20 mouse cellular contexts compared by ENCODE assay signal in the genomic region with DNA sequence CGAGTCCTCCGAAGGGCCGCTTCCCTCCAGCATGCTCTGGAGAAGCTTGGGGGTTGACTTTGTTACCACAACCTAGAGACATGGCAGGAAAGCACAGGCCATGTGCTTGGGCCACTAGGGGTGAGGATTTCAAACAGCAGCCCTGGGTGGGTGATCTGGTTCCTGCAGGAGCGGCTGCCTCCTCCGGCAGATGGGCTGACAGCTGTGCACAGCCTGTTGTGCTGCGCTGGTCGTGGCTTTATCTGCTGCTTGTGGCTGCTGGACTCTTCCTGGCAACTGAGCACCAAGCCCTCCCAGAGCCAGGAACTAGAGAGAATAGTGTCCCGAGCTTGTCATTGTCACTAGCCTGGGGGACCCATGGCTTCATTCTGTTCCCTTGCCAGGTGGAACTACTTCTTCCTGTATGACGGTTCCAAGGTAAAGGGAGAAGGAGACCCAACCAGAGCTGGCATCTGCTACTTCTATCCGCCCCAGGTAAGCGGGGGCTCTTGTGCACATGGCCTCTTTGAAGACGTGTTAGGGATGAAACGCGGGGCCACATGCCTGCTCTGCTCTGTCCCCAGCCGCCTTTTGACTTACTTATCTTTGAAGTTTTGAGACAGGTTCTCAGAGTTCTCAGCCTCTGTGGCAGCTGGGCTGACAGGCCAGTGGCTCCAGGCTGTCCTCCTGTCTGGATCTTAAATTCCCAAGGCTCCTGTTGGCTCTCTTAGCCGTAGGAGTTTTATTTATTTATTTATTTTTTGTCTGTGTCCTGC. TPM values are rescaled to one million over a fixed set of nuclear protein-coding genes. Genes with fewer than 3 reads are reported as not detected.
DNase-seq lines count a peak whose midpoint lies in the region; ATAC-seq and TF ChIP-seq lines count a peak whose summit lies in the region.
"Had no signal": no experiment of that assay in that cellular context is flagged by ENCODE, and none has a peak within 500 bp of the region (broad histone marks: within the 10 kb centered on the region; RNA-seq: fewer than 3 reads in every experiment).

No protein-coding gene starts in this region.

- H3K27ac ChIP-seq in heart, adult 2 months = no peak overlapping the region
- H3K27ac ChIP-seq in midbrain, embryonic 12.5 days (replicated peaks) = no peak overlapping the region
- H3K27ac ChIP-seq in midbrain, embryonic 15.5 days = no peak overlapping the region
- H3K27ac ChIP-seq: embryonic facial prominence, embryonic 15.5 days; heart, embryonic 15.5 days; kidney, postnatal 0 days; limb, embryonic 12.5 days had no signal

- H3K4me3 ChIP-seq in heart, adult 2 months = no peak overlapping the region
- no peak overlapping the region for H3K4me3 ChIP-seq in midbrain, embryonic 12.5 days
- no peak overlapping the region for H3K4me3 ChIP-seq in midbrain, embryonic 15.5 days
- H3K4me3 ChIP-seq: embryonic facial prominence, embryonic 15.5 days; heart, embryonic 15.5 days; limb, embryonic 12.5 days had no signal

- DNase-seq in heart, adult 2 months = peak in 1 of 2 experiments; percentile 34
- DNase-seq in heart, postnatal 25 days (ENCODE audit: low spot score) = no peak
- peak; percentile 29 for DNase-seq in liver
- DNase-seq in ovary, postnatal 14 days (ENCODE audit: low spot score) = no peak
- DNase-seq in gastrocnemius, adult 8-10 months (ENCODE audit: low spot score in 2 of 2) = no peak
- DNase-seq: adrenal gland, postnatal 14 days; B cell, adult 2 months; cerebellum, postnatal 14 days; forebrain, postnatal 0 days; gastrocnemius, postnatal 10 days; lung, postnatal 14 days; thymus, postnatal 14 days had no signal

- H3K4me2 ChIP-seq in midbrain, embryonic 12.5 days (replicated peaks) = no peak overlapping the region
- no peak overlapping the region for H3K4me2 ChIP-seq in midbrain, embryonic 15.5 days
- H3K4me2 ChIP-seq: embryonic facial prominence, embryonic 15.5 days; heart, embryonic 15.5 days; limb, embryonic 12.5 days had no signal

- H3K4me1 ChIP-seq in heart, adult 2 months (ENCODE audit: control insufficient read depth, insufficient read depth, low read length) = peaks cover 3% of the 10 kb centered on the region
- peaks cover 35% of the 10 kb centered on the region for H3K4me1 ChIP-seq in midbrain, embryonic 12.5 days
- H3K4me1 ChIP-seq in midbrain, embryonic 15.5 days = peaks cover 46% of the 10 kb centered on the region

- no peaks in the 10 kb centered on the region for H3K9me3 ChIP-seq in midbrain, embryonic 12.5 days
- no peaks in the 10 kb centered on the region for H3K9me3 ChIP-seq in midbrain, embryonic 15.5 days
- H3K9me3 ChIP-seq: embryonic facial prominence, embryonic 15.5 days; heart, embryonic 15.5 days; limb, embryonic 12.5 days had no signal

- 78% methylated on average over 16 of the region's 16 CpGs for WGBS in heart, adult 2 months
- WGBS in midbrain, embryonic 12.5 days = 89% methylated on average over 16 of the region's 16 CpGs
- WGBS in midbrain, embryonic 15.5 days = 85% methylated on average over 16 of the region's 16 CpGs

- H3K27me3 ChIP-seq in heart, adult 2 months (ENCODE audit: control insufficient read depth, insufficient read depth, low read length) = no peaks in the 10 kb centered on the region
- H3K27me3 ChIP-seq in midbrain, embryonic 12.5 days = no peaks in the 10 kb centered on the region
- H3K27me3 ChIP-seq in midbrain, embryonic 15.5 days (replicated peaks) = no peaks in the 10 kb centered on the region
- H3K27me3 ChIP-seq: embryonic facial prominence, embryonic 15.5 days; heart, embryonic 15.5 days; limb, embryonic 12.5 days had no signal

- TF ChIP-seq CTCF in heart, adult 2 months (IDR thresholded peaks at IDR 0.05) = no peak

- H3K79me2 ChIP-seq in heart, adult 2 months (replicated peaks; ENCODE audit: control insufficient read depth, insufficient read depth, low read length) = no peaks in the 10 kb centered on the region

- TF ChIP-seq POLR2A in heart, adult 2 months (IDR thresholded peaks at IDR 0.05; ENCODE audit: insufficient read depth, low read depth, low read length) = no peak

- no peak overlapping the region for H3K9ac ChIP-seq in heart, adult 2 months (ENCODE audit: low read depth, low read length)
- H3K9ac ChIP-seq in midbrain, embryonic 12.5 days (replicated peaks) = 0 out of 2 replicates have a peak overlapping the region, but pooled peaks have one; percentile 7
- H3K9ac ChIP-seq in midbrain, embryonic 15.5 days = no peak overlapping the region
- H3K9ac ChIP-seq: embryonic facial prominence, embryonic 15.5 days; forebrain, postnatal 0 days; heart, embryonic 15.5 days; limb, embryonic 12.5 days had no signal

- intact Hi-C loops in heart, adult 2 months (cut with DNase I) = no loop called here
- intact Hi-C loops in heart, postnatal 25 days (cut with DNase I) = no loop called here

- H3K36me3 ChIP-seq in heart, adult 2 months (ENCODE audit: control insufficient read depth, insufficient read depth, low read length) = no peaks in the 10 kb centered on the region
- H3K36me3 ChIP-seq in midbrain, embryonic 12.5 days = peaks cover 47% of the 10 kb centered on the region
- H3K36me3 ChIP-seq in midbrain, embryonic 15.5 days (replicated peaks) = peaks cover 17% of the 10 kb centered on the region

- no peak for ATAC-seq in midbrain, embryonic 12.5 days (ENCODE audit: low FRiP score, low read depth)
- no peak for ATAC-seq in midbrain, embryonic 15.5 days (replicated peaks)
- peak; percentile 5; the same call in 1 of the 2 replicates for ATAC-seq in common myeloid progenitor, adult 5-6 weeks (replicated peaks; ENCODE audit: low read depth, poor library complexity, severe bottlenecking)
- ATAC-seq: forebrain, postnatal 0 days had no signal

- TF ChIP-seq EP300 in heart, adult 2 months (IDR thresholded peaks at IDR 0.05; ENCODE audit: insufficient read depth, low read depth, low read length) = 0 out of 2 replicates have a peak, but pooled peaks have one; percentile 15

RNA-seq across cellular contexts. Expression of a gene that starts 3.5 kb away (rescaled TPM):
- total RNA-seq in heart, adult 2 months (2021) = 1 to 10 TPM; 8.0 to 8.5 TPM
- 15.5 and 15.9 TPM in 2 replicates for polyA plus RNA-seq in heart, adult 2 months (2012; rRNA removed)
- total RNA-seq in heart, postnatal 25 days (2021) = 10 to 100 TPM; 10.2 to 12.1 TPM
- 35.7 and 38.4 TPM in 2 replicates for polyA plus RNA-seq in midbrain, embryonic 12.5 days (2016; fragmentation: Nextera tagmentation; extraction: Ambion mirVana)
- polyA plus RNA-seq in midbrain, embryonic 15.5 days (2015; fragmentation: Nextera tagmentation; extraction: Ambion mirVana) = 39.6 and 43.9 TPM in 2 replicates
- total RNA-seq in common myeloid progenitor, adult 5-6 weeks (2017) = 13.9 and 21.1 TPM in 2 replicates
- 1 to 10 TPM; 4.5 to 7.3 (median 5.5) TPM for total RNA-seq in gastrocnemius, adult 8-10 months (2022)

RNA-seq across cellular contexts. Expression of a gene that starts 3.5 kb away (rescaled TPM):
- 1 to 10 TPM; 6.5 to 7.3 TPM for total RNA-seq in heart, adult 2 months (2021)
- polyA plus RNA-seq in heart, adult 2 months (2012; rRNA removed) = 23.4 and 28.4 TPM in 2 replicates
- total RNA-seq in heart, postnatal 25 days (2021) = 1 to 10 TPM; 7.5 to 8.1 TPM
- 48.4 and 48.6 TPM in 2 replicates for polyA plus RNA-seq in midbrain, embryonic 12.5 days (2016; fragmentation: Nextera tagmentation; extraction: Ambion mirVana)
- 64.0 and 66.8 TPM in 2 replicates for polyA plus RNA-seq in midbrain, embryonic 15.5 days (2015; fragmentation: Nextera tagmentation; extraction: Ambion mirVana)
- 10.3 and 20.0 TPM in 2 replicates for total RNA-seq in common myeloid progenitor, adult 5-6 weeks (2017)
- 1 to 10 TPM; 3.8 to 7.2 (median 5.1) TPM for total RNA-seq in gastrocnemius, adult 8-10 months (2022)

RNA-seq across cellular contexts. Expression of a gene that starts 9.4 kb away (rescaled TPM):
- total RNA-seq in heart, adult 2 months (2021) = under 1 TPM in 1 of 2 experiments, not detected in 1; 0.10 TPM
- polyA plus RNA-seq in heart, adult 2 months (2012; rRNA removed) = 0.04 TPM in 1 of 2 replicates, not detected in the other
- not detected for total RNA-seq in heart, postnatal 25 days (2021)
- polyA plus RNA-seq in midbrain, embryonic 12.5 days (2016; fragmentation: Nextera tagmentation; extraction: Ambion mirVana) = 0.26 and 0.30 TPM in 2 replicates
- polyA plus RNA-seq in midbrain, embryonic 15.5 days (2015; fragmentation: Nextera tagmentation; extraction: Ambion mirVana) = 0.14 and 0.39 TPM in 2 replicates
- total RNA-seq in common myeloid progenitor, adult 5-6 weeks (2017) = not detected in 2 replicates
- total RNA-seq in gastrocnemius, adult 8-10 months (2022) = not detected
- total RNA-seq: adrenal gland, postnatal 14 days; forebrain, postnatal 0 days; gastrocnemius, postnatal 10 days; layer of hippocampus, postnatal 10 days had no signal
- polyA plus RNA-seq: forebrain, postnatal 0 days had no signal

RNA-seq across cellular contexts. Expression of a gene that starts 20.2 kb away (rescaled TPM):
- 10 to 100 TPM; 17.6 to 19.4 TPM for total RNA-seq in heart, adult 2 months (2021)
- 16.0 and 18.5 TPM in 2 replicates for polyA plus RNA-seq in heart, adult 2 months (2012; rRNA removed)
- total RNA-seq in heart, postnatal 25 days (2021) = 10 to 100 TPM; 16.3 to 17.9 TPM
- 40.2 and 40.5 TPM in 2 replicates for polyA plus RNA-seq in midbrain, embryonic 12.5 days (2016; fragmentation: Nextera tagmentation; extraction: Ambion mirVana)
- polyA plus RNA-seq in midbrain, embryonic 15.5 days (2015; fragmentation: Nextera tagmentation; extraction: Ambion mirVana) = 35.7 and 38.2 TPM in 2 replicates
- 18.6 and 23.8 TPM in 2 replicates for total RNA-seq in common myeloid progenitor, adult 5-6 weeks (2017)
- total RNA-seq in gastrocnemius, adult 8-10 months (2022) = 10 to 100 TPM; 11.9 to 14.7 (median 14.2) TPM

RNA-seq across cellular contexts. Expression of a gene that starts 48.3 kb away (rescaled TPM):
- under 1 TPM; 0.50 to 0.89 TPM for total RNA-seq in heart, adult 2 months (2021)
- 0.88 and 1.00 TPM in 2 replicates for polyA plus RNA-seq in heart, adult 2 months (2012; rRNA removed)
- under 1 TPM; 0.65 to 0.70 TPM for total RNA-seq in heart, postnatal 25 days (2021)
- 58.3 and 65.7 TPM in 2 replicates for polyA plus RNA-seq in midbrain, embryonic 12.5 days (2016; fragmentation: Nextera tagmentation; extraction: Ambion mirVana)
- polyA plus RNA-seq in midbrain, embryonic 15.5 days (2015; fragmentation: Nextera tagmentation; extraction: Ambion mirVana) = 124 and 132 TPM in 2 replicates
- 0.05 TPM in 1 of 2 replicates, not detected in the other for total RNA-seq in common myeloid progenitor, adult 5-6 weeks (2017)
- under 1 TPM in 3 of 4 experiments, not detected in 1; 0.15 to 0.99 (median 0.20) TPM for total RNA-seq in gastrocnemius, adult 8-10 months (2022)
